Mouse (Mus musculus) kidney, adult 2 months (tissue): ENCODE data around the gene Cdr2. TPM values are rescaled to one million over a fixed set of nuclear protein-coding genes. Genes with fewer than 3 reads are reported as not detected.
"Not testable (repeated sequence)": the region's sequence is repeated elsewhere in the genome, so short reads cannot be mapped to it uniquely, and the experiment has no call there.

ENCODE experiments used
- DNase-seq: peaks from one replicate; pipeline ENCODE4 v3.0.0; 2021
- H3K27ac ChIP-seq: fragments of 200-500 bp; 2 replicates; pipeline ENCODE4 v1.5.1; 2012; ENCODE audit warnings: low read depth, low read length, control low read depth, inconsistent platforms; ENCODE audit not compliant: insufficient read depth
- H3K27me3 ChIP-seq: fragments of 200-500 bp; replicated peaks from 2 replicates; pipeline ENCODE4 v1.6.1; 2012; ENCODE audit warnings: mild to moderate bottlenecking, moderate library complexity, low read length, inconsistent platforms; ENCODE audit not compliant: control insufficient read depth, insufficient read depth
- H3K36me3 ChIP-seq: fragments of 200-500 bp; 2 replicates; pipeline ENCODE4 v1.6.1; 2012; ENCODE audit warnings: mild to moderate bottlenecking, moderate library complexity, low read length, inconsistent platforms; ENCODE audit not compliant: control insufficient read depth, insufficient read depth
- H3K4me1 ChIP-seq: fragments of 200-500 bp; 2 replicates; pipeline ENCODE4 v1.6.1; 2011; ENCODE audit warnings: low read length; ENCODE audit not compliant: control insufficient read depth, insufficient read depth
- H3K4me3 ChIP-seq: fragments of 200-500 bp; 2 replicates; pipeline ENCODE4 v1.5.1; 2011; ENCODE audit warnings: mild to moderate bottlenecking, low read depth, low read length, control low read depth; ENCODE audit not compliant: insufficient read depth
- CTCF ChIP-seq: fragments of 200-500 bp; conservative IDR thresholded peaks from 2 replicates; pipeline ENCODE4 v1.5.1; 2011; ENCODE audit warnings: low read depth, mild to moderate bottlenecking, control low read depth, low read length, moderate library complexity, mixed read lengths; ENCODE audit not compliant: insufficient read depth, insufficient read length
- POLR2A ChIP-seq: fragments of 200-500 bp; IDR thresholded peaks from one replicate; pipeline ENCODE4 v1.6.1; 2011; ENCODE audit warnings: low read depth, low read length, control low read depth
- WGBS: fragments of 180-500 bp; shearing (Covaris S2); methylation state at CpG from one replicate; pipeline ENCODE4 v1.1.7; 2018; 5-methylcytosine and 5-hydroxymethylcytosine counted together
- polyA plus RNA-seq: library from polyadenylated mRNA; depleted of rRNA; stranded (reverse); fragments of >200 nt; gene quantifications from 2 replicates; pipeline ENCODE4 v1.2.3, GENCODE M21; 2012

The Cdr2 gene
- polyA plus RNA-seq, 1 experiment = 30.8 TPM

DNA sequence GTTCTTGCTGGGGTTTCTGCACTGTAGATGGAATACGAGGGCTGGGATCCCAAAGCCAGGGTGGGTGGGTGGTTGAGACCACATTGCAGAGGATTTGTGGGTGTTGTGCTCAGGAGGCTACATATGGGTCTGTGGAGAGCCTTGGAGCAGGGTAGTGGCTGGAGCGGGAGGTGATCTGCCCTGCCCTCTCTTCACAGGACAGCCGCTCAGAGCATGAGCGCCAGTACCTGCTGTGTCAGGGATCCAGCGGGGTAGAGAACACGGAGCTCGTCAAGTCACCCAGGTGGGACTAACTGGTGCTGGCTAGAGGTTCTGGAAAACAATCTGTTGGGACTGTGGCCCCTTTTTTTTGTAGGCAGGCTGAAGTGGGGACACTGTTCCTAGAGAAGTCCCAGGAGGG lies 49.0 kb downstream of the Cdr2 start:
- H3K36me3 ChIP-seq = no peaks in the 10 kb centered on the region
- DNase-seq = no peak
- no peaks in the 10 kb centered on the region; the same call in 1 of the 2 replicates for H3K4me1 ChIP-seq
- H3K4me3 ChIP-seq = no peak overlapping the region
- TF ChIP-seq CTCF = no peak
- TF ChIP-seq POLR2A = no peak
- H3K27me3 ChIP-seq = no peaks in the 10 kb centered on the region
- no peak overlapping the region for H3K27ac ChIP-seq
- WGBS = 65% methylated on average over 7 of the region's 7 CpGs

GRCm38 (mm10) chr7:120918526-120918962 lies 63.6 kb downstream of the Cdr2 start:
- WGBS = 2% methylated on average over 10 of the region's 10 CpGs
- peak; percentile 88 for DNase-seq
- H3K4me3 ChIP-seq = peak overlapping the region; percentile 73
- peaks cover 3% of the 10 kb centered on the region; the same call in 1 of the 2 replicates for H3K4me1 ChIP-seq
- H3K27me3 ChIP-seq = no peaks in the 10 kb centered on the region
- TF ChIP-seq CTCF (no peak), POLR2A (no peak)
- H3K27ac ChIP-seq = peak overlapping the region; percentile 20; the same call in 1 of the 2 replicates
- no peaks in the 10 kb centered on the region for H3K36me3 ChIP-seq

- peak; percentile 83 for TF ChIP-seq CTCF
- TF ChIP-seq POLR2A = no peak
- Histone ChIP-seq H3K4me3 (peak within 1 kb of the TSS; percentile 73), H3K27me3 (no peaks in the 10 kb centered on the region), H3K4me1 (peaks cover 3% of the 10 kb centered on the region; the same call in 1 of the 2 replicates), H3K27ac (peak within 1 kb of the TSS; percentile 20), H3K36me3 (no peaks in the 10 kb centered on the region)
- peak; percentile 99 for DNase-seq
- under 1% methylated on average over 102 of the region's 102 CpGs for WGBS
Measured at GRCm38 (mm10) chr7:120917592-120918461, 64.3 kb downstream of the Cdr2 start, which contains the start of gene Polr3e. Gene Polr3e, plus strand, starts transcription at chr7:120917744.

GRCm38 (mm10) chr7:120917279-120917591 lies 64.9 kb downstream of the Cdr2 start:
- Histone ChIP-seq H3K4me3 (peak overlapping the region; percentile 73; the same call in 1 of the 2 replicates), H3K27ac (no peak overlapping the region), H3K27me3 (no peaks in the 10 kb centered on the region), H3K4me1 (peaks cover 3% of the 10 kb centered on the region; the same call in 1 of the 2 replicates), H3K36me3 (no peaks in the 10 kb centered on the region)
- TF ChIP-seq POLR2A (no peak), CTCF (no peak)
- 8% methylated on average over 12 of the region's 12 CpGs for WGBS
- no peak for DNase-seq

- no peaks in the 10 kb centered on the region for H3K36me3 ChIP-seq
- H3K4me1 ChIP-seq = peaks cover 3% of the 10 kb centered on the region; the same call in 1 of the 2 replicates
- no peaks in the 10 kb centered on the region for H3K27me3 ChIP-seq
- 55% methylated on average over 11 of the region's 11 CpGs for WGBS
- DNase-seq = no peak
- H3K27ac ChIP-seq = no peak overlapping the region
- no peak for TF ChIP-seq CTCF
- no peak for TF ChIP-seq POLR2A
- H3K4me3 ChIP-seq = no peak overlapping the region
Measured at GRCm38 (mm10) chr7:120916262-120916875, 65.7 kb downstream of the Cdr2 start.

- H3K4me1 ChIP-seq = no peaks in the 10 kb centered on the region
- H3K4me3 ChIP-seq = no peak overlapping the region
- no peak for DNase-seq
- no peaks in the 10 kb centered on the region for H3K27me3 ChIP-seq
- no peaks in the 10 kb centered on the region for H3K36me3 ChIP-seq
- H3K27ac ChIP-seq = no peak overlapping the region
- TF ChIP-seq POLR2A = no peak
- no peak; the same call in 1 of the 2 replicates for TF ChIP-seq CTCF
- WGBS = 57% methylated on average over 1 of the region's 1 CpGs
Measured at GRCm38 (mm10) chr7:120913332-120913731, 68.8 kb downstream of the Cdr2 start.

DNA sequence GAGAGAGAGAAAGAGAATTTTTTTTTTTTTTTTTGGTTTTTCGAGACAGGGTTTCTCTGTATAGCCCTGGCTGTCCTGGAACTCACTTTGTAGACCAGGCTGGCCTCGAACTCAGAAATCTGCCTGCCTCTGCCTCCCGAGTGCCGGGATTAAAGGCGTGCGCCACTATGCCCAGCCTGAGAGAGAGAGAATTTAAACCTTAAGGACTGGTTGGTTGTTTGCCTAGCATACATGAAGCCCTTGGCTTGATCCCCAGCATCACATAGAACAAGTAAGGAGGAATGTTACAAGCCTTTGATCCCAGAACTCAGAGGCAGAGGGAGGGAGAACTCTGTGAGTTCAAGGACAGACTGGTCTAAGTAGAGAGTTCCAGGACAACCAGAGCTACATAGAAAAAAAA lies 70.8 kb downstream of the Cdr2 start:
- DNase-seq, H3K4me3 ChIP-seq: not testable (repeated sequence)
- WGBS = 88% methylated on average over 6 of the region's 6 CpGs

DNA sequence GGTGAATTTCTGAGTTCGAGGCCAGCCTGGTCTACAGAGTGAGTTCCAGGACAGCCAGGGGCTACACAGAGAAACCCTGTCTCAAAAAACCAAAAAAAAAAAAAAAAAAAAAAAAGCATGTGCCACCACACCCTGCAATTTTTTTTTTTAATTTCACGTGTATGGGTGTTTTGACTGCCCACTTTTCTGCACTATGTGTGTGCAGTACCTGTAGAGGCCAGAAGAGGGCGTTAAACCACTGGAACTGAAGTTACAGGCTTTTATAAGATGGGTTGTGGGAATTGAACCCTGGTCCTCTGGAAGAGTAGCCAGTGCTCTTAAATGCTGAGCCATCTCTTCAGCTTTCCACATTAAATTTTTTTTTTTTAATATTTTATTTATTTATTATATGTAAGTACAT lies 71.9 kb downstream of the Cdr2 start:
- DNase-seq, H3K27ac ChIP-seq, H3K4me1 ChIP-seq, H3K27me3 ChIP-seq, H3K4me3 ChIP-seq, H3K36me3 ChIP-seq: not testable (repeated sequence)
- 77% methylated on average over 3 of the region's 3 CpGs for WGBS

More for the DNA sequence above, 70.8 kb downstream of the Cdr2 start:
- not testable (repeated sequence) for H3K27ac ChIP-seq, H3K4me1 ChIP-seq, H3K36me3 ChIP-seq, H3K27me3 ChIP-seq
